Mouse (Mus musculus): ENCODE measurements around the gene Etv6. TPM values are rescaled to one million over a fixed set of nuclear protein-coding genes. Genes with fewer than 3 reads are reported as not detected.

The Etv6 gene
- polyA plus RNA-seq, 1 experiment, result 10.4 TPM

DNA sequence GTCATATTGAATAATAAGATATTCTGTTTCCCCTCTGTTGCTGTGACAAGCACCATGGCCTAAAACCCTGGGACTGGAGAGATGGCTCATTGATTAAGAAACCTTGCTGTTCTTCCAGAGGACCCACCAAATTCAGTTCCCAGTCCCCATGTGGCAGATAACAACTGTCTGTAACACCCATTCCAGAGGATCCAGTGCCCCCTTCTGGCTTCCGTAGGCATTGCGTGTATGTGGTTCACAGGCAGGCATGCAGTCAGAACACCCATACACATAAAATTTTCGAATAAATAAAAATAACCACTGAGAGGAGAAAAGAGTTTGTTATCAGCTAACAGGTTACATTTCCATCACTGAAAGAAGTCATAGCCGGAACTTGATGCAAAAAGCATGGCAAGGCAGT, 205.5 kb downstream of the Etv6 start:
- no peak for DNase-seq (ENCODE audit: extremely low spot score in 1 of 2, low spot score in 1 of 2)

DNA sequence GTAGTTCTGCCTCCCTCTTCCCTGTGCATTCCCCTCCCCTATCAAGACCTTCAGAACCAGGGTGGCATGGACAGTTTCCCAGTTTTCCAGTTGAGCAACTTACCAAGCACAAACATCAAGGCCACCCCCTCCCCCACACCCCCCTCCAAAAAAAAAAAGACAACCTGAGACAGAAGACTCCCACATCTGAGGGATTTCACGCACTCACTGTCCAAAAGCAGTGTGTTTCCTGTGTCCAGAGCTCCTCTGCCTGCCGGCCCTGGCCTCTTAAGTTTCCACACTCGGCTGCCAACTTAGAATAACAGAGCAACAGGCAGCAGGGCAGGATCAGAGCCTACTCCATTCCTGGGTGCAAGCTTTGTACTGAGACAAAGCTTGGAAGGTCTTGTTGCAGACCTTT, 207.6 kb downstream of the Etv6 start:
- no peak for DNase-seq (ENCODE audit: extremely low spot score in 1 of 2, low spot score in 1 of 2)

DNA sequence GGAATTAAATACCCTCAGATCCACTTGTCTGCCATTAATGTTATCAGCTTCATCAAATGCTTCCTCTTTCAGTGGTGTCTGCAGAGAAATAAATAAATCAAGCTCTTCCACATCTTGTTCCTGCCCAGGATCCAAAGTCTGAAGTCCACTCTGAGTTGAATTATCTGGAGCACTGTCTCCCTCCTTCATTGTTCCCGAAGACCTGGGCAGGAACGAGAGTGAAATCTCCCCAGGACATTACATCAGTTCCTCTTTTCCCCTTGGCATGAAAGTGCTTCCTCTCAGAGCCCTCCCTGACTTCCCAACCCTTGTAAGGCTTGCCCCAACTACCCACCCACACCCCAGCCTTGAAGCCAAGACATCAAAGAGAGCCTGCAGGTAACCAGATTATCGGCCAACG, 208.0 kb downstream of the Etv6 start:
- DNase-seq (ENCODE audit: extremely low spot score in 1 of 2, low spot score in 1 of 2), result no peak

DNA sequence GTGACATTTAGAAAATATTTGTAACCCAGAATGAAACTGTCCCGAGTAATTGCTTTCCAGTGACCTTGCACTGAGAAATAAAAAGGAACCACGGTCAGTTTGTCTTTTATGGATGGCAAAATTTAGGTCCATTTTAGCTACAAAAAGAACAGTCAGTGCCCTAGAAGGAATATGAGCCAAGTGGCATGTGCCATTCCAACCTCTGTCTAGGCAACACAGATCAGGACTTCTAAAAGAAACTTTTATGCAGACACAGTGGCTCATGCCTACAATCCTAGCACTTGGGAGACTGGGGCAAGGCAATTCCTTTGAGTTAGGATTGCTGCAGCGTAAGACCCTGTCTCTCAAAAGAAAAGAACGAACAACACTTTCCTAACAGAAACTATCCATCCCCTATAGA, 208.6 kb downstream of the Etv6 start:
- no peak for DNase-seq (ENCODE audit: extremely low spot score in 1 of 2, low spot score in 1 of 2)

DNA sequence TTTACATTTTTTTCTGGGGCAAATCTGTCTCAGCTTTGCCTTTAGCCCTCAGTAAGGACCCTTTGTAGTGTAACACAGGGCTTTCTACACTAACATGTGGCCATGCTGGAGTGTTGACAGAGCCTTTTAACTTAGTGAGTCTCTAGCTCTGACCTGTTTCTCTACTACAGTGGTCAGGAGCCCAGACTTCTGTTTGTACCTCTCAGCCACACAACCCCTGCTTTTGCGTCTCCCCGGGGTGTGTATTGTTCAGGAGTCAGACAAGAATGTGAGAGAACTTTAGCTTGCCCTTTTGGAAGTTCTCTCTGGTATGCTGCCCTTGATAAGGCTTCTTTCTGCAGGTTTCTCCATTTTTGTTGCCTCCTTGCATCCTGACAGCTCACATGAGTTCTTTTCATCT, 210.6 kb downstream of the Etv6 start:
- no peak for DNase-seq (ENCODE audit: extremely low spot score in 1 of 2, low spot score in 1 of 2)

DNA sequence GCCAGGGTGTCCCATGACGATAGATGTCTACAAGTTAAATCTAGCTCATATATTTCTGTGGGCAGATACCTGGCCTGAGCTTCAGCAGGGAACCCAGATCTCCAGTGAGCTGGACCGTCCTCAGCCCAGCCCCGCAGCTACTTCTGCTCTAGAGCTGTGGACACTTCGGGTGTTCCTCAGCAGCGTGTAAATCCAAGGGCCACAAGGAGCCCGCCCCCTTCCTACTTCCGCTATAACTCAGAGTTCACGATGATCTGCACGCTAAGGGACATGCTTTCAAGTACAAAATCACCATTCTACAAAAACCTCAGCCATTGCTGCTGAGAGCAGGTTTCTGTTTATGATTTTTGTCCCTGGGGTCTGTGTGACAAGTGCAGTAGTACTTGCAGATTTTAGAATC, 211.8 kb downstream of the Etv6 start:
- DNase-seq (ENCODE audit: extremely low spot score in 1 of 2, low spot score in 1 of 2), result no peak

DNA sequence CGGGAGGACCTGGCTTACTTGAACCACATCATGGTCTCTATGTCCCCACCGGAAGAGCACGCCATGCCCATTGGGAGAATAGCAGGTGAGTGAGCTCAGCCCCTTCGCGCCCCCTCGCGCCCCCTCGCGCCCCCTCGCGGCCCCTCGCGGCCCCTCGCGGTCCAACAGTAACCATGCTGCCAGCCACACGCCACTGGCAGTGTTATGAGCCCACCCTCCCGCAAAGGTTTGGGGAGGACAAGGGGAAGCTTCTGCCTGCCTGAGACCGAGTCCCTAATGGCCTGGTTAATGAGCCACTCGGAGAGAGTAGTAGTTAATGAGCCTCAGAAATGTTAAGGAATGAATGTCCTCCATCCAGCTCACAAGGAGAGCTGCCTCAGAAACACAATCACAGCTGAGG, 213.2 kb downstream of the Etv6 start:
- no peak for DNase-seq (ENCODE audit: extremely low spot score in 1 of 2, low spot score in 1 of 2)

DNA sequence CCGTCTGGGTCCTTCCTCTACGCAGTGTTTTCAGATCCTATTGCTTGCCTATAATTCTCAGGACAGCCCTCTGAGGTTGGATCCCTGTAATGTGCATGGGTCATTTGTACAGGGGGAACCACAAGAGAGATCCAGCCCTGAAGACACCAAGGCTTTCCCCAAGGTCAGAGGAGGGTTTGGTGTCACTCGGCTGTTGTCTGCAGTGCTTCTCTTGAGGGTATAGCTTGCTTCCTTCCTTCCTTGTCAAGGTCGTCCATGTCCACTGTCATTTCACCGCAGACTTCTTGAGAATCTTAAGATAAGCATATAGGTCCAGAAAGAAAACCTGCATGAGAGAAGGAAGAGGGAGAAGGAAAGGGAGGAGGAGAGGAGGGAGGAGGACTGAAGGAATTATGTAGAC, 215.3 kb downstream of the Etv6 start:
- no peak for DNase-seq (ENCODE audit: extremely low spot score in 1 of 2, low spot score in 1 of 2)

DNA sequence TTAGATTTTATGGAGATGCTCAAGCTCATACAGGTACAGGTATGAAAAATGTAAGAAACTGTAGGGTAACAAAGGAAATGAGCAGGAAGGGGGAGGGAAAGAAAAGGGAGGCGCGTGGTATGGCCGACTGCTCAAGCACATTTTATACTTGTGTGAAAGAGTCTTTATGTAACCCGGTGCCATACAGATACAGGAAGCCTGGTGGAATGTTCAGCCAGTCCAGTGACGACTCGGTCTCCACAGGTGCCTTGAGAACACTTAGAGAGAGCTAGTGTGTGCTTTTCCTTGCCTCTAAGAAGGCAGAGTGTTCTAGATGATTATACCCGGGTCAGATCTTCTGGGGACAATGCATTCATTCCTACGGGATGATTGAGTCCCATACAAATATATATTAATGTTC, 215.9 kb downstream of the Etv6 start:
- no peak for DNase-seq (ENCODE audit: extremely low spot score in 1 of 2, low spot score in 1 of 2)

DNA sequence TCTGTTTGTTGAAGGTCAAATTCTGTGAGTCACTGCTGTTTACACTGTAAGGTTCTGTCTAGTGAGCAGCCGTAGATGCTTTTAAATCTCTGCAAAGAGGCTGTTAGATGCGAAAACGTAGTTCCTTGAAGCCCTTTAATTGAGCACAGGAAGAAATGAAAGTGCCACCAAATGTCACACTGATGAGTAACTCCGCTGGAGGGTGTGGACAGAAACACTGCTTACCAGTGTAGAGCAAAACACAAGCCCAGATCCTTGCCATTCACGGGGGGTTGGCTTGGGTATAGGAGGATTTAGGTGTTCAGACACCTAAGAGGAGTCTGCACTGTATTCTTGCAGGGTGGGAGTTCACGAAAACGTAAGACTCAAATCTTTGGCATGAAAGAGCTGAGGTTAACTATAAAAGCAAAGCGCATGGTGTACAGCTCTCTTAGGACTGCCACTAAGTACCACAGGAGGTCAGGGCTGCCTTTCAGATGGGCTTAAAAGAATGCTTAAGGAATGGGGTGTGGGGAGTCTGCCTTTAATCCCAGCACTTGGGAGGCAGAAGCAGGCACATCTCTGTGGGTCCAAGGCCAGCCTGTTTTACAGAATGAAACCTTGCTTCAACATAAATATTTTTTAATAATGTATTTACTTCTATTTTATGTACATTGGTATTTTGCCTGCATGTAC, 216.7 kb downstream of the Etv6 start:
- DNase-seq (ENCODE audit: extremely low spot score in 1 of 2, low spot score in 1 of 2), result no peak

DNA sequence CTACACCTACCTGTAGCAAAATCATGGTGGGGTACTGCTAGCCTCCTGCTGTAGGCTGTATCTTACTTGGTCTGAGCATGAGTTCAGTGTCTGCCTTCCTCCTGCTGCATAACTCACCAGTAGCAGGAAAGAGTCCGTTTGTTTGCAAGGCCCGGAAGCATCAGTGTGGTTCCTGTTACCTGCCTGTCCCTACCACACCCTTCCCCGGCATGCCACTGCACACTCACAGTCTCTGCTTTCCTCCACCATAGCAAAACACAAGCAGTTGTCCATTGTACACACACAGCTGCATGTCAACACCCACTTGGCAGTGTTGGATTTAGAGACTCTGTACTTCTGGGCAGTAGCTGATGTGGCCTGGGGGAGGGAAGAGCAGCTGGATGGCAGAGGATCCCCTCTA, 220.9 kb downstream of the Etv6 start:
- DNase-seq (ENCODE audit: extremely low spot score in 1 of 2, low spot score in 1 of 2), result no peak

DNA sequence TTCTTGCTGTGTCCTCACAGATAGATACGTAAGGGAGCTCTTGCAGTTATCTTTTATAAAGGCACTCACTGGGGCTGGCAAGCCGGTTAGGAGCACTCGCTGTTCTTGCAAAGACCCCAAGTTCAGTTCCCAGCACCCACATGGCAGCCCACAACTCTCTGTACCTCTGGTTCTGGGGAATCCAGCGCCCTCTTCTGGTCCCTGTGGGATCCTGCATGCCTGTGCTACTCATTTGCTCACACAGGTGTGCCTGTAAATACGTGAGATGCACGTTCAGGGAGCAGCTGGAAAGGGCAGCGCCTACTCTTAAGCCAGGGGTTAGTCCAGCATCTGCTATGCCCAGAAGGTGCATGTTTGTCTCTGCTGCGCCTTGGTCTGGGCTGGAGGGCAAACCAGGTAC, 224.4 kb downstream of the Etv6 start:
- DNase-seq (ENCODE audit: extremely low spot score in 1 of 2, low spot score in 1 of 2), result no peak

DNA sequence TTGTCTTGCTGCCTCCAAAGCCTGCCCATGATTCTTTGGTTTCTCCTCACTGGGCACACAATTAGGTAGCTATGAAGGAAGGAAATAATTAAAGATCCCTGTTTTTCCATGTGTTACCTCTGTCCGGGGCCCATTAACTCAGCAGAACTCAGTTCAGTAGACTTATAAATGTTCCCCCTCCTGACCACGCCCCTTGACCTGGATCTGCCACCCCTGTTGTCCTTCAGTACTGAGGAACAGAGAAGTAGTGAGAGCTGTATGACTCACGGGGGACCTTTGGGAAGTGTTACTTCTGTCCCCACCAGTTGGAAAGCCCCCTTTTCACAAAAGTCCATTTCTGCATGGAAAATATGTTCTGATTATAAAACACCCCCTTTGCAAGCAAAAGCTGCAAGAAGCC, 226.4 kb downstream of the Etv6 start:
- DNase-seq (ENCODE audit: extremely low spot score in 1 of 2, low spot score in 1 of 2), result no peak

DNA sequence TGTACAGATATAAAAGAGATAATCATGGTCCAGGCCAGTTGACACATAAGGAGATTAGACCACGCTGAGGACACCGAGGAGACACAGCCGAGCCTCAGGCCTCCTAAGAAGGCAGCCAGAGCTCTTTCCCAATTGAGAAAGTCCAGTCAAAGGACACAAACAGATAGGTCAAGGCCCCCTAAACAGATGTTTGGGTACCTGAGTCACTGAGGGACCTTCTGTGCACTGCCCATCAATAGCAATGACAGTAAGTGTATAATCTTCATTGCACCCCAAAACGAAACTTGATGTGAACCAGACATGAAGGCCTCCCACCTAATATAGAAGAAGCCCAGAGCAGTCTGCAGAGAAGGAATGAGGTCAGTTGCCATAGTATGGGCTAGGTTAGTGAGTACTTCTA, 226.9 kb downstream of the Etv6 start:
- DNase-seq (ENCODE audit: extremely low spot score in 1 of 2, low spot score in 1 of 2), result no peak

DNA sequence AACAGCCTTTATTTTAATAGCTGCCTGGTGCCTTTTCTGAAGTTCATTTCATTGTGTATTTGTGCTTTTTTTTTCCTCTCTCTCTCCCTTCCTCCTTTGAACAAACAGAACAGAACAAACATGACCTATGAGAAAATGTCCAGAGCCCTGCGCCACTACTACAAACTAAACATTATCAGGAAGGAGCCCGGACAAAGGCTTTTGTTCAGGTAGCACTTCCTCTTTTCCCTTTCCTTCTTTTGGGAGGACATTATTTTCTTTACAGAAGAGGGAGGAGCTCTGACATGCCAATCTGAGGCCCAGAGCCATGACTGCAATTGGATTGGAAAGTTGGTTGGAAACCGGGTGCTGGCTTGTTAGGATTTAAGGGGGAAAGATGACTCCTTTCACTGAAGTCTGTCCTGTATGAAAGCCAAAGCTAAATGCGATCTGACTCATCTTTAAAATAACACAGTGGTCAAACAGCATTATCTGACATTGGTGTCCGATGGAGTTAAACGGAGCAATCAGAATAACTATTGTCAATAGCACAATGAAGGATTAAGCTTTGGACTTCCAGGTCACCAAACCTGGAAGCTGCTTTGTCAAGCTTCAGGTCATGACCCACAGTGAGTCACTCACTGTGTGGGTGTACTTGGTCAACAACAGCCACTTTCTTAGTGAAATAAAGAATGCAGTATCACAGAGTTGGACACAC, 227.6 kb downstream of the Etv6 start:
- DNase-seq (ENCODE audit: extremely low spot score in 1 of 2, low spot score in 1 of 2), result no peak

DNA sequence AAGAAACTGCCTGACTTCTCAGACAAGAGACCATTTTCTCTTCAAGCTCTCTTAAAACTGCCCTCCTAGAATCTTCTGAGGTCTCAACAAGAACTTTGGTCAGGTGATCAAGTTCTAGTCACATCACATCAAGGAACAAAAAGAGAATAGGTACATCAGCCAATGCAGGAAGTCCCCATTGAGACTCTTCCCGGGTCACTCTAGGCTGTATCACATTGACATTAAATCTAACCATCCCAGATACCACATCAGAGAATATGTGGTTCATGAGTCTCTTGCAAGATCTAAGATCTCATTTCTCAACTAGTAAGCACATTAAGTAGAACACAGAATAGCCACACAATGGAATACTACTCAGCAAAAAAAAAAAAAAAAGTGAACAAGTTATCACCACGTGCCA, 238.4 kb downstream of the Etv6 start:
- no peak for DNase-seq (ENCODE audit: extremely low spot score in 1 of 2, low spot score in 1 of 2)

DNA sequence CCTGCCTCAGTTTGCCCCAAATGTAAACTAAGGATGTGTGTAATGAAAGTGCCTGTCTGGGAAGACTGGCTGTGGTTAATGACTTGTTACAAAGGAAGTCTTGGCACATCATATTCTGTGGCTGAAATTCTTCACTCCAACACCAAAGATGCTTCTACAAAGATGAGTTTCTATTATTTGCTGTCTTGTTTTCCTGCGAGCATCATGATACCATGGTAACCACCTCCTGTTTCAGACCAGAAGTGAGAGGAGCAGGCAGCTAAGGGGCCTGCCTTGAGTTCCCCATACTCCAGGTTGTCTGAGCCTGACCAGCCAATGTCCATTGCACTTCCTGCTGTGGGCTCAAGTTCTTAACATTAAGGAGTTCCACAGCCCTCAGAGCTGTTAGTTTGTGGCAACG, 241.5 kb downstream of the Etv6 start:
- peak in 1 of 2 experiments; percentile 20 for DNase-seq (ENCODE audit: extremely low spot score in 1 of 2, low spot score in 1 of 2)

DNA sequence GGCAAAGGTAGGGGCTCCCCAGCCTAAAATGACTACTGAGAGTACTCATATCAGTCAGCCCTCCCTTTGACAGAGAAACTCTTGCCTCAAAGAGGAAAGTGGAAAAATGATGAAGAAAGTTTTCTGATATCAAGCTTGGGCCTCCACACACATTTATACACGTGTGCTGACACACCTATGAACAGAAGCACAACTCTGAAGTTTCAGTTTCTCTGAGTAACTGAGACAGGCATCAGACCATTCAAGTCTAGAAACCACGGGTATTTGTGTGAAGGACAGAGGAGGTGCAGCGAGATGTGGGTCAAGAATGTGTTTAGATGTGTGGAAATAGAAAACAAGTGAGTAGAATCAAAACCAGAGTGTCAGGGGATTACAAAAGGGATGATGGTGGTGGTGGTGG, 246.6 kb downstream of the Etv6 start:
- DNase-seq (ENCODE audit: extremely low spot score in 1 of 2, low spot score in 1 of 2), result no peak

DNA sequence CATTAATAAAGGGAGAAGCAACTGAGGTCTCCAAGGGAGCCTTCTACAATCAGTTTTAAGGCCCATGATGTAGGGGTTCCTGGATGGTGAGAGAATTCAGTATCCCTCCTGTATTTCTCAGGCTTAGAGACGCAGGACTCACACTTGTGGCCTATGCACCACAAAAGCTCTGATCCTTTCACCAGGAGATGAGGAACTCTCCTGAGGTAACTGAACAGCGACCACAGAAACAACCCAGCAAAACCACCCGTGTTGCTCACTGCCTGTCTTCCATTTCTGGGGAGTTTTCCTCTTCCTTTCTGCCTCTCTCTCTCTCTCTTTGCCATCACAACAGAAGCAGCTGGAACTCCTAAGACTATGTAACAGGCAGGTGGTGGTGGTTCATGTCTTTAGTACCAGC, 256.3 kb downstream of the Etv6 start:
- DNase-seq (ENCODE audit: extremely low spot score in 1 of 2, low spot score in 1 of 2), result no peak

DNA sequence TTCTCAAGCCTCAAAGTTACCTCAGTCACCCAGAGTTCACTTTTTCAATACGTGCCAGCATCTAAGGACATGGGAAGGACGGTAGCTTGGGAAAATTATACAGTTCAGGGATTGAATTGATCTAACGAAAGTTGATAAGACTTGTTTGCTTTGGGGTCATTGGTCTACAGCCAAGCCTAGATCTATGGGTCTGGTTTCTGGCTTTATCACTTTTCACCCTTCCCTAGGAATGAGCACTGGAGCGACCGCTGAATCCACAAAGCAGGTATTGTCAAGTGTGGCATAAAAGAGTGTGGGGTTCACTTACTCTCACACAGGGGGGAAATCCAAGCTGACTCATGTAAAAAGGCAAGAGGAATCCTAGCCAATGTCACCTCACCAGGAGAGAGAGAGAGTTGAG, 256.9 kb downstream of the Etv6 start:
- DNase-seq (ENCODE audit: extremely low spot score in 1 of 2, low spot score in 1 of 2), result no peak

DNA sequence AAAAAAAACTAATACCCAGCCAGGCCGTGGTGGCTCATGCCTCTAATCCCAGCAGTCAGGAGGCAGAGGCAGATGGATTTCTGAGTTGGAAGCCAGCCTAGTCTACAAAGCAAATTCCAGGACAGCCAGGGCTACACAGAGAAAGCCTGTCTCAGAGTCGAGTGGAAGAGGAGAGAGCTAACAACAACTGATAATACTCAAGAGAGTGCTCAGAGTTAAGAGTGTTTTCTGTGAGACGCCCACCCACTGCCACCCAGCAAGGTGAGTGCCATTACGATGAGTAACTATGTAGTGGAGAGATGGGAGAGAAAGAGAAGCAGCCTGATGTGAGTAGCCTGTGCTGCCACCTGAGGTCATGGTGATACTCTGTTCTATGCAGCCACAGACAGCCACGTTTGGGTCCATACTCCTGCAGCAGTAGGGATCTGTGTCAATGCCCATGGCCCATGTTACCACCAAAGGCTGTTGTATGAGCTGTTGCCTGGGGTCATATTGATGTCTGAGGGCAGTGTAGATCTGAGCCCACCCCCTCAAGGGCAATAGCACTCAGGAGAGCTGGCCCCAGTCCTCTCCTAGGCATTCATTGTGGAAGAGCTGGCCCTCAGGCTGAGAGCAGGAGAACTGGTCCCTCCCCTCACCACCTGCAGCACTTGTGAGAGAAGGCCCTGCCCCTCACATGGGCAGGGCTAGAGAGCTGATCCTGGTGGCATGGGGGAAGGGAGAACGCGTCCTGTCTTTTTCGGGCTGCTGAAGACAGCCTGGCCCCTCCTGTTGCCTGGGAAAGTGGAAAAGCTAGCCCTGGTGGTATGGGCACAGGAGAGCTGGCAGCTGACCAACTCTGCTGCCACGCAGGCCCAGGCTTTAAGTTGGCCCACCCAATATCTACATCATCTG, 258.4 kb downstream of the Etv6 start:
- no peak for DNase-seq (ENCODE audit: extremely low spot score in 1 of 2, low spot score in 1 of 2)

All from frontal cortex, adult 2 months (tissue).